Mouse (Mus musculus): Measurements from ENCODE around the gene Slc9a3r1.

GRCm38 (mm10) chr11:115141970-115142369, 21.2 kb upstream of the Slc9a3r1 start:
- TF ChIP-seq GATA1 (IDR thresholded peaks at IDR 0.05; ENCODE audit: borderline replicate concordance, low read length) (no peak), FLI1 (IDR thresholded peaks at IDR 0.05; ENCODE audit: low read length) (no peak)
